Mouse (Mus musculus): ENCODE data around the gene Gm3336. TPM values are rescaled to one million over a fixed set of nuclear protein-coding genes. Genes with fewer than 3 reads are reported as not detected.

The Gm3336 gene
- polyA plus RNA-seq, 1 experiment, result 0.43 TPM

GRCm38 (mm10) chr8:70742176-70742575 is 23.8 kb downstream of the Gm3336 start:
- H3K4me3 ChIP-seq (replicated peaks; ENCODE audit: extremely low read depth, low read depth, low read length), result no peak overlapping the region

GRCm38 (mm10) chr8:70742981-70743655 is 24.8 kb downstream of the Gm3336 start:
- DNase-seq, result no peak
- TF ChIP-seq POLR2A (IDR thresholded peaks at IDR 0.05; ENCODE audit: borderline replicate concordance, extremely low read depth, low read depth, low read length) (no peak), CTCF (IDR thresholded peaks at IDR 0.05; ENCODE audit: insufficient read depth, low read length) (no peak)
- Histone ChIP-seq H3K4me1 (ENCODE audit: control insufficient read depth, insufficient read depth, low read length) (peaks cover 3% of the 10 kb centered on the region), H3K4me3 (replicated peaks; ENCODE audit: extremely low read depth, low read depth, low read length) (no peak overlapping the region)
- 15% methylated on average over 37 of the region's 38 CpGs for WGBS

More at GRCm38 (mm10) chr8:70742176-70742575, 23.8 kb downstream of the Gm3336 start:
- WGBS, result 72% methylated on average over 11 of the region's 11 CpGs
- DNase-seq, result no peak
- peaks cover 3% of the 10 kb centered on the region for H3K4me1 ChIP-seq (ENCODE audit: control insufficient read depth, insufficient read depth, low read length)
- no peak for TF ChIP-seq CTCF (IDR thresholded peaks at IDR 0.05; ENCODE audit: insufficient read depth, low read length)
- no peak for TF ChIP-seq POLR2A (IDR thresholded peaks at IDR 0.05; ENCODE audit: borderline replicate concordance, extremely low read depth, low read depth, low read length)

- Histone ChIP-seq H3K4me1 (ENCODE audit: control insufficient read depth, insufficient read depth, low read length) (peaks cover 3% of the 10 kb centered on the region), H3K4me3 (replicated peaks; ENCODE audit: extremely low read depth, low read depth, low read length) (peak overlapping the region; percentile 22)
- WGBS, result 7% methylated on average over 48 of the region's 48 CpGs
- peak; percentile 34; the same call in 1 of the 2 replicates for TF ChIP-seq POLR2A (IDR thresholded peaks at IDR 0.05; ENCODE audit: borderline replicate concordance, extremely low read depth, low read depth, low read length)
- TF ChIP-seq CTCF (IDR thresholded peaks at IDR 0.05; ENCODE audit: insufficient read depth, low read length), result no peak
- DNase-seq, result peak; percentile 56
These were observed 25.6 kb downstream of the Gm3336 start for GRCm38 (mm10) chr8:70743656-70744590.

GRCm38 (mm10) chr8:70744806-70745205 is 26.5 kb downstream of the Gm3336 start:
- Histone ChIP-seq H3K4me3 (replicated peaks; ENCODE audit: extremely low read depth, low read depth, low read length) (no peak overlapping the region), H3K4me1 (ENCODE audit: control insufficient read depth, insufficient read depth, low read length) (peaks cover 3% of the 10 kb centered on the region)
- 51% methylated on average over 11 of the region's 11 CpGs for WGBS
- TF ChIP-seq POLR2A (IDR thresholded peaks at IDR 0.05; ENCODE audit: borderline replicate concordance, extremely low read depth, low read depth, low read length) (no peak), CTCF (IDR thresholded peaks at IDR 0.05; ENCODE audit: insufficient read depth, low read length) (no peak)
- DNase-seq, result no peak

GRCm38 (mm10) chr8:70745691-70746220 is 27.4 kb downstream of the Gm3336 start:
- WGBS, result 67% methylated on average over 19 of the region's 19 CpGs
- TF ChIP-seq CTCF (IDR thresholded peaks at IDR 0.05; ENCODE audit: insufficient read depth, low read length) (no peak), POLR2A (IDR thresholded peaks at IDR 0.05; ENCODE audit: borderline replicate concordance, extremely low read depth, low read depth, low read length) (no peak)
- peaks cover 3% of the 10 kb centered on the region for H3K4me1 ChIP-seq (ENCODE audit: control insufficient read depth, insufficient read depth, low read length)
- no peak overlapping the region for H3K4me3 ChIP-seq (replicated peaks; ENCODE audit: extremely low read depth, low read depth, low read length)
- DNase-seq, result no peak

- WGBS, result 75% methylated on average over 9 of the region's 9 CpGs
- H3K4me1 ChIP-seq (ENCODE audit: control insufficient read depth, insufficient read depth, low read length), result peaks cover 3% of the 10 kb centered on the region
- TF ChIP-seq CTCF (IDR thresholded peaks at IDR 0.05; ENCODE audit: insufficient read depth, low read length), result no peak
- TF ChIP-seq POLR2A (IDR thresholded peaks at IDR 0.05; ENCODE audit: borderline replicate concordance, extremely low read depth, low read depth, low read length), result no peak
- no peak for DNase-seq
- no peak overlapping the region for H3K4me3 ChIP-seq (replicated peaks; ENCODE audit: extremely low read depth, low read depth, low read length)
These were observed 28.3 kb downstream of the Gm3336 start for GRCm38 (mm10) chr8:70746676-70747075.

GRCm38 (mm10) chr8:70747211-70747890 is 29.0 kb downstream of the Gm3336 start:
- 90% methylated on average over 18 of the region's 18 CpGs for WGBS
- Histone ChIP-seq H3K4me3 (replicated peaks; ENCODE audit: extremely low read depth, low read depth, low read length) (no peak overlapping the region), H3K4me1 (ENCODE audit: control insufficient read depth, insufficient read depth, low read length) (peaks cover 3% of the 10 kb centered on the region)
- DNase-seq, result no peak
- no peak for TF ChIP-seq CTCF (IDR thresholded peaks at IDR 0.05; ENCODE audit: insufficient read depth, low read length)
- no peak for TF ChIP-seq POLR2A (IDR thresholded peaks at IDR 0.05; ENCODE audit: borderline replicate concordance, extremely low read depth, low read depth, low read length)

GRCm38 (mm10) chr8:70748246-70749096 is 30.1 kb downstream of the Gm3336 start:
- no peak for DNase-seq
- Histone ChIP-seq H3K4me1 (ENCODE audit: control insufficient read depth, insufficient read depth, low read length) (peaks cover 7% of the 10 kb centered on the region), H3K4me3 (replicated peaks; ENCODE audit: extremely low read depth, low read depth, low read length) (no peak overlapping the region)
- TF ChIP-seq POLR2A (IDR thresholded peaks at IDR 0.05; ENCODE audit: borderline replicate concordance, extremely low read depth, low read depth, low read length) (no peak), CTCF (IDR thresholded peaks at IDR 0.05; ENCODE audit: insufficient read depth, low read length) (no peak)
- WGBS, result 84% methylated on average over 23 of the region's 23 CpGs

All from lung, adult 2 months (tissue).